Mouse (Mus musculus) frontal cortex, postnatal 14 days (tissue): Measurements from ENCODE around the gene Cyp4a12a.
"Not testable (repeated sequence)": the region's sequence is repeated elsewhere in the genome, so short reads cannot be mapped to it uniquely, and the experiment has no call there.

Source experiments
- DNase-seq, 2 experiments: peaks; one replicate each; pipeline ENCODE4 v3.0.0; 2022; ENCODE audit warnings: low spot score in 2 of 2

The Cyp4a12a gene

GRCm38 (mm10) chr4:115298746-115299145, at the start of gene Cyp4a12a:
Gene Cyp4a12a, plus strand, starts transcription at chr4:115299046.
- DNase-seq: not testable (repeated sequence)

DNA sequence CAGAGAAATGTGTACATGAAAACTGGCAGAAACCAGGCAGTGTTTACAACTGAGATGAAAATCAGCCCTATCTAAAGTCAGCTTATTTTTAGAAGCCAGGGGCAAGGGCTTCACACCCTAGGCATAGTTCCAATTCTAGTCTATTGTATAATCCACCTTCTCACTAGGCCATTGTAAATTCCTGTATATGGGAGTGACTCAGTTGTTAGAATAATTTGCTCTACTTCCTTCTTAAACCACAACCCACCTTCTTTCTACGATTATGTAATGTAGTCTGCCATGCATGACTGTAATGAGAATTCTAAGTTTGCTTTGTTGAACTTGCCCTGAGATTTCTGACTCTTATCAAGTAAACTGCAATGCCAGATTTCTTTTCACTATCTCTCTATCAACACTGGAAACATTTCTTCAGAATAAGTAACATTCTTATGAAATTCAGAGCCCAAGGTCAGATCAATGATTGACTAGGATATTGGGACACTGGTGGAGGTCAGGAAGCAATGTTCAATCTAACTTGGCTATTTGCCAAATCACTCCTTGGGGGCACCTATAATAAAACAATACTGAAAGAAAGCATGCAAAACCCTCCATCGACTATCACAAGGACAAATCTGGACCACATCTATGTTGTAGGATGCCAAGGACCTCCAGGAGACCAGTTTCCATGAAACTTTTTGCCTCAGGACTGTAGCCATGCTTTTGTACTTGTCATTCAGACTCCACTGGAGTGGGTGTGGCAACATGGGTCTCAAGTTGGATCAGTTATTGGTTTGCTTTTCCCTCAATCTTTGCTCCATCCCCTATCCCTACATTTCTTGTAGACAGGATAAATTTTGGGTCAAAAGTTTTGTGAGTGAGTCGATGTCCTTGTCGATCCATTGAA, 33.9 kb upstream of the Cyp4a12a start:
- DNase-seq: not testable (repeated sequence)

DNA sequence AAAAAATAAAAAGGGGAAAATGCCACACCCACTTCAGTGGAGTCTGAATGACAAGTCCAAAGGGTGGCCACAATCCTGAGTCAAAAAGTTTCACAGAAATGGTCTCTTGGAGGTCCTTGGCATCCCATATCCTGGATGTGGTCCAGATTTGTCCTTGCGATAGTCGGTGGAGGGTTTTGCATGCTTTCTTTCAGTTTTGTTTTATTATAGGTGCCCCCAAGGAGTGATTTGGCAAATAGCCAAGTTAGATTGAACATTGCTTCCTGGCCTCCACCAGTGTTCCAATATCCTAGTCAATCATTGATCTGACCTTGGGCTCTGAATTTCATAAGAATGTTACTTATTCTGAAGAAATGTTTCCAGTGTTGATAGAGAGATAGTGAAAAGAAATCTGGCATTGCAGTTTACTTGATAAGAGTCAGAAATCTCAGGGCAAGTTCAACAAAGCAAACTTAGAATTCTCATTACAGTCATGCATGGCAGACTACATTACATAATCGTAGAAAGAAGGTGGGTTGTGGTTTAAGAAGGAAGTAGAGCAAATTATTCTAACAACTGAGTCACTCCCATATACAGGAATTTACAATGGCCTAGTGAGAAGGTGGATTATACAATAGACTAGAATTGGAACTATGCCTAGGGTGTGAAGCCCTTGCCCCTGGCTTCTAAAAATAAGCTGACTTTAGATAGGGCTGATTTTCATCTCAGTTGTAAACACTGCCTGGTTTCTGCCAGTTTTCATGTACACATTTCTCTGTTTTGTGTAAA, 20.4 kb upstream of the Cyp4a12a start:
- not testable (repeated sequence) for DNase-seq

- DNase-seq: no peak
These were observed 18.5 kb upstream of the Cyp4a12a start for GRCm38 (mm10) chr4:115280342-115280741.

DNA sequence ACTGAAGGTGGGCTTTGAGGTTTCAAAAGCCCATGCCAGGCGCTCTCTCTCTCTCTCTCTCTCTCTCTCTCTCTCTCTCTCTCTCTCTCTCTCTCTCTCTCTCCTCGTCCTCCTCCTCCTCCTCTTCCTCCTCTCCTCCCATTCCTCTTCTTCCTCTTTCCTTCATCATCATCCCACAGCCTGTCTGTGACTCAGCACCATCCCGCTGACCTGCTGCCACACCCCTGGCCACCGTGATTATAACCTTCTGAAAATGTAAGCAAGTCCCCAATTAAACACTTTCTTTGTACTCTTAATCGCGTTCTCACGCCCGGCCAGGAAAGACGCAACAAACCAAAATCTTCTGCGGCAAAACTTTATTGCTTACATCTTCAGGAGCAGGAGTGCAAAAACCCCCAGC, 18.1 kb upstream of the Cyp4a12a start:
- DNase-seq: not testable (repeated sequence)

DNA sequence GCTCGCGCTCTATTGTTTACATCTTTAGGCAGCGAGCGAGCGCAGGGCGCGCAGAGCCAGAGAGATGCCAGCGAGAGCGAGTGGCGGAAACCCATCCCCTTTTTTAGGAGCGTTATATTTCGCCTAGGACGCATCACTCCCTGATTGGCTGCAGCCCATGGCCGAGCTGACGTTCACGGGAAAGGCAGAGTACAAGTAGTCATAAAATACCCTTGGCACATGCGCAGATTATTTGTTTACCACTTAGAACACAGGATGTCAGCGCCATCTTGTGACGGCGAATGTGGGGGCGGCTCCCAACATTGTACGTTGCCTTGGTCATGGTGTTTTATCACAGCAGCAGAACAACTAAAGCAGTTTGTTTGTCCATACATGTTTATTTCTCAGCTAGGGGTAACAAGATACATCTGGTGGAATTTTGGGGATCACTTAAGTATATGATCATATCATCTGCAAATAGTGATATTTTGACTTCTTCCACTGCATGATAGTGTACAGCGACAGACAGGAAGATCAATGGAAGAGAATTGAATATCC, 17.5 kb upstream of the Cyp4a12a start:
- DNase-seq: not testable (repeated sequence)

- not testable (repeated sequence) for DNase-seq
These were observed 26.9 kb downstream of the Cyp4a12a start for GRCm38 (mm10) chr4:115325722-115326121.

DNA sequence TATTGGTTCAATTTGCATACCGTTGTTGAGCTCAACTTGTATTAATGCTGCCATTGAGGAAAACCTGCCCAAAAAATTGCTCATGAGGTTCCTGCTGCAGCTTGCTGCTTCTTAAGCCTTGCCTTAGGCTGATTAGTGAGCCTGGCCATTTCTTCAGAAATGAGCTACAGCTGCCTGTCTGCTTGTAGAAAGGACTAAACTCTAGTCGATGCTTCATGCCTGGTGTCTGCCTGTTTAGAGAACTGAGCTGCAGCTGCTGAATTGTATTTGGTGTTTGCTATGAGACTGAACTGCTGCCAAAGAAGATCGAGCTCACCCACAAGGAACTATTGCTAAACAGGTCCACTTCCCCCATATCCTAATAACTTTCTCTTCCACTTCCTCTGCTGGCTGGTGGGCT, 66.8 kb downstream of the Cyp4a12a start:
- not testable (repeated sequence) for DNase-seq

DNA sequence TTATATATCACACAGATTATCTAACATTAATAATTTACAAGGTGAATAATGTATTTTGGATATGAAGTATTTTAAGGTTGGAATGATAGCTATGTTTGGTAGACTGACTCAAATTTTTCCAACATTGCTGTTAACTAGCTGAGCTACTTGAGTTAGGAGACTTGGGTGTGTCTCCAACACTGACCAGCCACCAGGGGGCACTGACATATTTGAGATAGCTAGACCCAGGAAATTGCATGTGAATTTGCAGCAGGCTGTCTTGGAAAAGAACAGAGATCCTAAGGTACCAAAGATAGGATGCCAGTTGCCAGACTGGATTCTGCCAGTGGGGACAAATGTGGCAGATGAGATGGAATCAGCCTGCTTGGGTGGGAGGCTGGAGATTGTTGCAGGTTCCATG, 69.2 kb downstream of the Cyp4a12a start:
- not testable (repeated sequence) for DNase-seq
